Mouse (Mus musculus) embryonic fibroblast, embryonic 13.5 days (primary cell): ENCODE measurements around the gene Cdk14.

Experiments used
- CTCF ChIP-seq: IDR thresholded peaks from 2 replicates; pipeline ENCODE4 v1.5.1; 2011; ENCODE audit warnings: mild to moderate bottlenecking, control low read depth, low read length, moderate library complexity, borderline replicate concordance; ENCODE audit not compliant: insufficient read depth
- POLR2A ChIP-seq: IDR thresholded peaks from 2 replicates; pipeline ENCODE4 v1.6.1; 2011; ENCODE audit warnings: low read depth, mild to moderate bottlenecking, control low read depth, low read length, moderate library complexity

GRCm38 (mm10) chr5:5330926-5331460 lies 89.1 kb downstream of the Cdk14 start:
- no peak for TF ChIP-seq CTCF
- no peak for TF ChIP-seq POLR2A
